Mouse (Mus musculus): ENCODE measurements at regions not wholly inside any gene's neighbourhood (a gene's known extent, or its start where the extent isn't known, plus 50 kb on each side); places are given as distances from the start of the nearest gene placed in this dataset.

- no peak for TF ChIP-seq CTCF (IDR thresholded peaks at IDR 0.05; ENCODE audit: low read depth)
- TF ChIP-seq EP300 (IDR thresholded peaks at IDR 0.05; ENCODE audit: low read depth), result no peak
Measured at GRCm38 (mm10) chr8:33065566-33065965, 362.9 kb upstream of the 5930422O12Rik start.

All from liver, postnatal 0 days (tissue).